In genomic region chr19:42631541-42631961, GRCm38 (mm10) we compare ENCODE assay signal across 8 mouse cellular contexts. TPM values are rescaled to one million over a fixed set of nuclear protein-coding genes. Genes with fewer than 3 reads are reported as not detected.
DNase-seq lines count a peak whose midpoint lies in the region; ATAC-seq and TF ChIP-seq lines count a peak whose summit lies in the region.
"Had no signal": no experiment of that assay in that cellular context is flagged by ENCODE, and none has a peak within 500 bp of the region (broad histone marks: within the 10 kb centered on the region; RNA-seq: fewer than 3 reads in every experiment).

No protein-coding gene starts in this region.

- H3K4me1 ChIP-seq in heart, embryonic 11.5 days (ENCODE audit: control insufficient read depth, insufficient read depth, low read length), result 0 out of 2 replicates have a peak, but pooled peaks cover 3% of the 10 kb centered on the region
- peaks cover 5% of the 10 kb centered on the region; the same call in 1 of the 2 replicates for H3K4me1 ChIP-seq in midbrain, postnatal 0 days (ENCODE audit: insufficient read depth, low read length)

- no peaks in the 10 kb centered on the region for H3K9me3 ChIP-seq in heart, embryonic 11.5 days (replicated peaks; ENCODE audit: control insufficient read depth, low read length)
- H3K9me3 ChIP-seq in midbrain, postnatal 0 days (ENCODE audit: low read length), result no peaks in the 10 kb centered on the region
- H3K9me3 ChIP-seq: midbrain, embryonic 12.5 days had no signal

- peak overlapping the region; percentile 36; the same call in 1 of the 2 replicates for H3K4me2 ChIP-seq in heart, embryonic 11.5 days
- no peak overlapping the region for H3K4me2 ChIP-seq in midbrain, postnatal 0 days (ENCODE audit: low read depth, low read length, poor library complexity, severe bottlenecking)
- H3K4me2 ChIP-seq: midbrain, embryonic 12.5 days had no signal

- TF ChIP-seq CTCF in midbrain, postnatal 0 days (IDR thresholded peaks at IDR 0.05), result no peak

- 5% methylated on average over 8 of the region's 8 CpGs for WGBS in heart, embryonic 11.5 days (ENCODE audit: insufficient replicate concordance)
- WGBS in midbrain, postnatal 0 days, result 35% methylated on average over 8 of the region's 8 CpGs

- ATAC-seq in heart, embryonic 11.5 days (replicated peaks; ENCODE audit: insufficient number of reproducible peaks, low FRiP score, low TSS enrichment), result no peak
- no peak for ATAC-seq in midbrain, postnatal 0 days (ENCODE audit: low FRiP score)
- no peak for ATAC-seq in erythroid progenitor cell, adult 5-6 weeks (replicated peaks; ENCODE audit: low FRiP score, poor library complexity, severe bottlenecking)
- ATAC-seq in megakaryocyte progenitor cell, adult 5-6 weeks (replicated peaks; ENCODE audit: poor library complexity), result no peak

- H3K9ac ChIP-seq in heart, embryonic 11.5 days (ENCODE audit: low read depth, low read length), result no peak overlapping the region
- no peak overlapping the region for H3K9ac ChIP-seq in midbrain, postnatal 0 days (replicated peaks; ENCODE audit: low read length, poor library complexity, severe bottlenecking)
- H3K9ac ChIP-seq: midbrain, embryonic 12.5 days had no signal

- peak; percentile 78 for DNase-seq in ES-CJ7 (ENCODE audit: low read depth, low spot score)
- DNase-seq in adrenal gland, postnatal 36 days, result peak; percentile 33 to 38
- DNase-seq in kidney, postnatal 25 days, result peak; percentile 70 to 73
- peak; percentile 32 for DNase-seq in midbrain, postnatal 0 days (ENCODE audit: low spot score)

- no peak overlapping the region for H3K4me3 ChIP-seq in heart, embryonic 11.5 days (ENCODE audit: low read depth, low read length)
- H3K4me3 ChIP-seq in midbrain, postnatal 0 days (ENCODE audit: low read depth, low read length), result no peak overlapping the region
- H3K4me3 ChIP-seq: midbrain, embryonic 12.5 days had no signal

- H3K27ac ChIP-seq in heart, embryonic 11.5 days (ENCODE audit: low read depth, low read length), result no peak overlapping the region
- no peak overlapping the region for H3K27ac ChIP-seq in midbrain, postnatal 0 days (ENCODE audit: low read depth, low read length)
- H3K27ac ChIP-seq: midbrain, embryonic 12.5 days had no signal

- H3K36me3 ChIP-seq in heart, embryonic 11.5 days (ENCODE audit: control insufficient read depth, insufficient read depth, low read length), result no peaks in the 10 kb centered on the region
- H3K36me3 ChIP-seq in midbrain, postnatal 0 days (ENCODE audit: insufficient read depth, low read length), result no peaks in the 10 kb centered on the region
- H3K36me3 ChIP-seq: midbrain, embryonic 12.5 days had no signal

- peaks cover 2% of the 10 kb centered on the region; the same call in 1 of the 2 replicates for H3K27me3 ChIP-seq in heart, embryonic 11.5 days (ENCODE audit: control insufficient read depth, insufficient read depth, low read length)
- no peaks in the 10 kb centered on the region for H3K27me3 ChIP-seq in midbrain, postnatal 0 days (ENCODE audit: insufficient read depth, low read length)
- H3K27me3 ChIP-seq: midbrain, embryonic 12.5 days had no signal

RNA-seq across cellular contexts. Expression of gene Loxl4, which starts 18.9 kb away (rescaled TPM):
- 1 to 10 TPM; 1.4 to 2.0 TPM for total RNA-seq in adrenal gland, postnatal 36 days (2021)
- polyA plus RNA-seq in heart, embryonic 11.5 days (2014; fragmentation: Nextera tagmentation; extraction: Ambion mirVana), result 0.14 and 0.24 TPM in 2 replicates
- 0.24 and 0.27 TPM in 2 replicates for total RNA-seq in midbrain, postnatal 0 days (2014; rRNA removed)
- polyA plus RNA-seq in midbrain, postnatal 0 days (2015; fragmentation: Nextera tagmentation; extraction: Ambion mirVana), result 0.10 and 0.11 TPM in 2 replicates
- not detected in 2 replicates for total RNA-seq in erythroid progenitor cell, adult 5-6 weeks (2015; ENCODE audit: low replicate concordance)
- not detected in 2 replicates for total RNA-seq in erythroid progenitor cell, adult 5-6 weeks (2017; ENCODE audit: low replicate concordance)
- not detected in 2 replicates for total RNA-seq in megakaryocyte progenitor cell, adult 5-6 weeks (2015)
- 0.03 TPM in 1 of 2 replicates, not detected in the other for total RNA-seq in megakaryocyte progenitor cell, adult 5-6 weeks (2017)
